Mouse (Mus musculus): ENCODE measurements at regions not wholly inside any gene's neighbourhood (a gene's known extent, or its start where the extent isn't known, plus 50 kb on each side); places are given as distances from the start of the nearest gene placed in this dataset.

- TF ChIP-seq CTCF (conservative IDR thresholded peaks at IDR 0.05; ENCODE audit: insufficient read depth, insufficient read length, low read depth, low read length): no peak
- no peak for TF ChIP-seq POLR2A (IDR thresholded peaks at IDR 0.05; ENCODE audit: low read depth, low read length)
Measured at GRCm38 (mm10) chr1:36001821-36002220, 66.4 kb upstream of the Hs6st1 start.

Data from kidney, adult 2 months (tissue).